Comparison of ENCODE assay signal across 15 mouse cellular contexts in the genomic region with DNA sequence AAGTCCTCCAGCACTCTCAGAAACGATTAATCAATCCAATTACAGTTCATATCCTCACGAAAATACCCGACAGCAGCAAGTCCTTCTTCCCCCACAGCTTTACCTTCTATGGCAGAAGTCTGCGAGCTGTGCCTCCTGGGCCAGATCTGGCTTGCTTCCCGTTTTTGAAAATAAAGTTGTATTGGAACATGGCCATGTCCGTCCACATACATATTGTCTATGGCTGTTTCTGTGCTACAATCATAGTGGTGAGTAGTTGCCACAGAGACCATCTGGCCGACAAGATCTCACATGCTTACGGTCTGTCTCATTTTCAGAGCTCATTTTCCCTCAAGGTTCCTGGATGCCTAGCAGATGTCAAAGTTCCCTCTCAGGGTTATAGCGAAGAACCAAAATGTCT. TPM values are rescaled to one million over a fixed set of nuclear protein-coding genes. Genes with fewer than 3 reads are reported as not detected.
A peak's percentile ranks its signal among the peaks of the same experiment; 100 is the strongest.
DNase-seq lines count a peak whose midpoint lies in the region; ATAC-seq and TF ChIP-seq lines count a peak whose summit lies in the region.
"Had no signal": no experiment of that assay in that cellular context is flagged by ENCODE, and none has a peak within 500 bp of the region (broad histone marks: within the 10 kb centered on the region; RNA-seq: fewer than 3 reads in every experiment).

No protein-coding gene starts in this region.

- TF ChIP-seq EP300 in stomach, postnatal 0 days (optimal IDR thresholded peaks at IDR 0.05) = no peak

- no peak overlapping the region for H3K27ac ChIP-seq in heart, embryonic 10.5 days
- peak overlapping the region; percentile 65 for H3K27ac ChIP-seq in stomach, postnatal 0 days (replicated peaks)
- H3K27ac ChIP-seq: forebrain, embryonic 10.5 days; heart, embryonic 15.5 days; layer of hippocampus, adult 2 months had no signal

- H3K4me3 ChIP-seq in heart, embryonic 10.5 days = no peak overlapping the region
- no peak overlapping the region for H3K4me3 ChIP-seq in stomach, postnatal 0 days (ENCODE audit: low read depth, low read length)
- H3K4me3 ChIP-seq: forebrain, embryonic 10.5 days; heart, embryonic 15.5 days; layer of hippocampus, adult 2 months had no signal

- peak; percentile 42 for DNase-seq in heart, embryonic 10.5 days (ENCODE audit: low spot score)
- DNase-seq in heart, postnatal 10 days = no peak
- peak; percentile 25 for DNase-seq in right cerebral cortex, adult 18-20 months
- DNase-seq in right cerebral cortex, postnatal 14 days = no peak
- peak; percentile 13 to 32 for DNase-seq in left cerebral cortex, postnatal 36 days (ENCODE audit: low spot score in 2 of 2)
- DNase-seq in stomach, postnatal 0 days (ENCODE audit: low spot score) = no peak
- DNase-seq in kidney, postnatal 10 days = no peak
- no peak for DNase-seq in heart, postnatal 36 days
- DNase-seq: gastrocnemius, postnatal 14 days; kidney, adult 11 months; lung, postnatal 14 days; spleen, adult 18-20 months had no signal

- H3K27me3 ChIP-seq in heart, embryonic 10.5 days (ENCODE audit: insufficient read depth, poor library complexity, severe bottlenecking) = 0 out of 2 replicates have a peak, but pooled peaks cover 4% of the 10 kb centered on the region
- no peaks in the 10 kb centered on the region for H3K27me3 ChIP-seq in stomach, postnatal 0 days (ENCODE audit: control insufficient read depth, insufficient read depth, low read length)
- H3K27me3 ChIP-seq: heart, embryonic 15.5 days had no signal

- H3K4me2 ChIP-seq in stomach, postnatal 0 days (replicated peaks; ENCODE audit: low read depth) = no peak overlapping the region
- H3K4me2 ChIP-seq: heart, embryonic 15.5 days had no signal

- peaks cover 8% of the 10 kb centered on the region; the same call in 1 of the 2 replicates for H3K4me1 ChIP-seq in heart, embryonic 10.5 days
- H3K4me1 ChIP-seq in stomach, postnatal 0 days (replicated peaks; ENCODE audit: control insufficient read depth, insufficient read depth) = no peaks in the 10 kb centered on the region

- ATAC-seq in stomach, postnatal 0 days (ENCODE audit: low FRiP score, low TSS enrichment) = no peak

- no peaks in the 10 kb centered on the region for H3K36me3 ChIP-seq in heart, embryonic 10.5 days
- H3K36me3 ChIP-seq in stomach, postnatal 0 days (ENCODE audit: control insufficient read depth, insufficient read depth, low read length) = no peaks in the 10 kb centered on the region
- H3K36me3 ChIP-seq: forebrain, embryonic 10.5 days; heart, embryonic 15.5 days had no signal

- H3K9me3 ChIP-seq in heart, embryonic 10.5 days = no peaks in the 10 kb centered on the region
- H3K9me3 ChIP-seq in stomach, postnatal 0 days (ENCODE audit: control insufficient read depth, low read length) = no peaks in the 10 kb centered on the region
- H3K9me3 ChIP-seq: forebrain, embryonic 10.5 days; heart, embryonic 15.5 days had no signal

- intact Hi-C loops in heart, postnatal 10 days (cut with DNase I) = no loop called here
- intact Hi-C loops in left cerebral cortex, postnatal 36 days (cut with DNase I) = no loop called here
- intact Hi-C loops in heart, postnatal 36 days (cut with DNase I) = no loop called here

- WGBS in heart, embryonic 10.5 days = 82% methylated on average over 9 of the region's 9 CpGs
- WGBS in stomach, postnatal 0 days = 50% methylated on average over 9 of the region's 9 CpGs

- no peak for TF ChIP-seq CTCF in stomach, postnatal 0 days (IDR thresholded peaks at IDR 0.05; ENCODE audit: low read depth)

- H3K9ac ChIP-seq in stomach, postnatal 0 days (ENCODE audit: low read length) = no peak overlapping the region
- H3K9ac ChIP-seq: heart, embryonic 15.5 days had no signal

RNA-seq across cellular contexts. Expression of gene Adora3, which starts 5.5 kb away (rescaled TPM):
- polyA plus RNA-seq in heart, embryonic 10.5 days (2016; fragmentation: Nextera tagmentation; extraction: Ambion mirVana) = not detected in 2 replicates
- total RNA-seq in heart, postnatal 10 days (2021) = under 1 TPM in 1 of 2 experiments, not detected in 1; 0.26 TPM
- 1 to 10 TPM in 1 of 2 experiments, under 1 TPM in 1; 0.81 to 1.3 TPM for total RNA-seq in left cerebral cortex, postnatal 36 days (2021)
- 0.34 and 0.47 TPM in 2 replicates for polyA plus RNA-seq in stomach, postnatal 0 days (2015; fragmentation: Nextera tagmentation; extraction: Ambion mirVana)
- under 1 TPM in 1 of 2 experiments, not detected in 1; 0.22 TPM for total RNA-seq in heart, postnatal 36 days (2021)
- total RNA-seq: gastrocnemius, postnatal 14 days had no signal

RNA-seq across cellular contexts. Expression of gene Tmigd3, which starts 5.6 kb away (rescaled TPM):
- polyA plus RNA-seq in heart, embryonic 10.5 days (2016; fragmentation: Nextera tagmentation; extraction: Ambion mirVana) = 0.70 and 0.73 TPM in 2 replicates
- not detected for total RNA-seq in heart, postnatal 10 days (2021)
- not detected for total RNA-seq in left cerebral cortex, postnatal 36 days (2021)
- polyA plus RNA-seq in stomach, postnatal 0 days (2015; fragmentation: Nextera tagmentation; extraction: Ambion mirVana) = 0.17 and 0.36 TPM in 2 replicates
- total RNA-seq in heart, postnatal 36 days (2021) = under 1 TPM in 1 of 2 experiments, not detected in 1; 0.49 TPM
- total RNA-seq: gastrocnemius, postnatal 14 days had no signal
- polyA plus RNA-seq: forebrain, embryonic 10.5 days had no signal

Comparison
In these comparisons a context has a peak if more than half of its experiments do, and no peak if none do; other contexts are left out.
1. DNase-seq: peak in heart, embryonic 10.5 days (single experiment), right cerebral cortex, adult 18-20 months (single experiment) and left cerebral cortex, postnatal 36 days (2 of 2); none in heart, postnatal 10 days (0 of 2), right cerebral cortex, postnatal 14 days (single experiment), stomach, postnatal 0 days (single experiment), kidney, postnatal 10 days (single experiment) and heart, postnatal 36 days (0 of 2).